Mouse (Mus musculus): ENCODE data around the gene C5ar2.

- TF ChIP-seq EP300 (IDR thresholded peaks at IDR 0.05; ENCODE audit: low read depth) (peak; percentile 20; the same call in 1 of the 2 replicates), CTCF (IDR thresholded peaks at IDR 0.05; ENCODE audit: low read depth) (no peak)
Measured at GRCm38 (mm10) chr7:16240281-16240977, 3.5 kb downstream of the C5ar2 start.
